20 mouse cellular contexts compared by ENCODE assay signal in genomic region chr8:69772106-69772505, GRCm38 (mm10). TPM values are rescaled to one million over a fixed set of nuclear protein-coding genes. Genes with fewer than 3 reads are reported as not detected.
DNase-seq lines count a peak whose midpoint lies in the region; ATAC-seq and TF ChIP-seq lines count a peak whose summit lies in the region.
"Had no signal": no experiment of that assay in that cellular context is flagged by ENCODE, and none has a peak within 500 bp of the region (broad histone marks: within the 10 kb centered on the region; RNA-seq: fewer than 3 reads in every experiment).

No protein-coding gene starts in this region.

- 91% methylated on average over 2 of the region's 2 CpGs for WGBS in hindbrain, embryonic 15.5 days
- 89% methylated on average over 2 of the region's 2 CpGs for WGBS in hindbrain, postnatal 0 days
- WGBS in midbrain, embryonic 14.5 days: 87% methylated on average over 2 of the region's 2 CpGs
- 91% methylated on average over 2 of the region's 2 CpGs for WGBS in midbrain, embryonic 10.5 days
- WGBS in midbrain, embryonic 16.5 days: 78% methylated on average over 2 of the region's 2 CpGs
- 78% methylated on average over 2 of the region's 2 CpGs for WGBS in stomach, postnatal 0 days

- no peak overlapping the region for H3K27ac ChIP-seq in hindbrain, embryonic 15.5 days (replicated peaks)
- no peak overlapping the region for H3K27ac ChIP-seq in hindbrain, postnatal 0 days
- H3K27ac ChIP-seq in midbrain, embryonic 14.5 days (replicated peaks; ENCODE audit: low read depth, low read length): no peak overlapping the region
- no peak overlapping the region for H3K27ac ChIP-seq in midbrain, embryonic 10.5 days (replicated peaks)
- H3K27ac ChIP-seq in midbrain, embryonic 16.5 days (ENCODE audit: low read length): no peak overlapping the region
- no peak overlapping the region for H3K27ac ChIP-seq in stomach, postnatal 0 days (replicated peaks)
- H3K27ac ChIP-seq: embryonic facial prominence, embryonic 15.5 days; forebrain, embryonic 10.5 days; liver, embryonic 15.5 days had no signal

- no peak for TF ChIP-seq EP300 in stomach, postnatal 0 days (optimal IDR thresholded peaks at IDR 0.05)

- no peak for ATAC-seq in hindbrain, embryonic 15.5 days (ENCODE audit: low FRiP score, low read depth)
- no peak for ATAC-seq in hindbrain, postnatal 0 days
- ATAC-seq in midbrain, embryonic 14.5 days (ENCODE audit: low FRiP score, low TSS enrichment): no peak
- no peak for ATAC-seq in midbrain, embryonic 16.5 days
- no peak for ATAC-seq in stomach, postnatal 0 days (ENCODE audit: low FRiP score, low TSS enrichment)
- ATAC-seq: intestine, postnatal 0 days had no signal

- no peaks in the 10 kb centered on the region for H3K9me3 ChIP-seq in hindbrain, embryonic 15.5 days
- no peaks in the 10 kb centered on the region for H3K9me3 ChIP-seq in hindbrain, postnatal 0 days (ENCODE audit: low read length)
- H3K9me3 ChIP-seq in midbrain, embryonic 14.5 days (ENCODE audit: control insufficient read depth, low read length): no peaks in the 10 kb centered on the region
- peaks cover 8% of the 10 kb centered on the region; the same call in 1 of the 2 replicates for H3K9me3 ChIP-seq in midbrain, embryonic 10.5 days (replicated peaks)
- H3K9me3 ChIP-seq in midbrain, embryonic 16.5 days (replicated peaks; ENCODE audit: control insufficient read depth, low read length, poor library complexity, severe bottlenecking): no peaks in the 10 kb centered on the region
- no peaks in the 10 kb centered on the region for H3K9me3 ChIP-seq in stomach, postnatal 0 days (ENCODE audit: control insufficient read depth, low read length)
- H3K9me3 ChIP-seq: liver, embryonic 15.5 days had no signal

- peak overlapping the region; percentile 2; the same call in 1 of the 2 replicates for H3K4me2 ChIP-seq in hindbrain, embryonic 15.5 days
- H3K4me2 ChIP-seq in hindbrain, postnatal 0 days (ENCODE audit: low read depth, low read length): no peak overlapping the region
- H3K4me2 ChIP-seq in midbrain, embryonic 14.5 days (ENCODE audit: low read length): peak overlapping the region; percentile 63
- peak overlapping the region; percentile 32; the same call in 1 of the 2 replicates for H3K4me2 ChIP-seq in midbrain, embryonic 16.5 days (ENCODE audit: low read length)
- H3K4me2 ChIP-seq in stomach, postnatal 0 days (replicated peaks; ENCODE audit: low read depth): no peak overlapping the region
- H3K4me2 ChIP-seq: embryonic facial prominence, embryonic 15.5 days; liver, embryonic 15.5 days had no signal

- no peak for TF ChIP-seq CTCF in hindbrain, postnatal 0 days (IDR thresholded peaks at IDR 0.05; ENCODE audit: low read depth)
- TF ChIP-seq CTCF in stomach, postnatal 0 days (IDR thresholded peaks at IDR 0.05; ENCODE audit: low read depth): no peak

- peaks cover 37% of the 10 kb centered on the region for H3K4me1 ChIP-seq in hindbrain, embryonic 15.5 days (replicated peaks)
- H3K4me1 ChIP-seq in hindbrain, postnatal 0 days (ENCODE audit: insufficient read depth, low read length): peaks cover 8% of the 10 kb centered on the region
- peaks cover 26% of the 10 kb centered on the region for H3K4me1 ChIP-seq in midbrain, embryonic 14.5 days (ENCODE audit: control insufficient read depth, insufficient read depth, low read length)
- peaks cover 31% of the 10 kb centered on the region for H3K4me1 ChIP-seq in midbrain, embryonic 10.5 days
- H3K4me1 ChIP-seq in midbrain, embryonic 16.5 days (ENCODE audit: control insufficient read depth, insufficient read depth, low read length): peaks cover 20% of the 10 kb centered on the region
- H3K4me1 ChIP-seq in stomach, postnatal 0 days (replicated peaks; ENCODE audit: control insufficient read depth, insufficient read depth): no peaks in the 10 kb centered on the region; the same call in 1 of the 2 replicates

- H3K9ac ChIP-seq in hindbrain, embryonic 15.5 days: no peak overlapping the region
- no peak overlapping the region for H3K9ac ChIP-seq in hindbrain, postnatal 0 days (replicated peaks; ENCODE audit: low read length)
- H3K9ac ChIP-seq in midbrain, embryonic 14.5 days (replicated peaks; ENCODE audit: low read length): 0 out of 2 replicates have a peak overlapping the region, but pooled peaks have one; percentile 18
- H3K9ac ChIP-seq in midbrain, embryonic 16.5 days (ENCODE audit: low read depth, low read length): no peak overlapping the region
- peak overlapping the region; percentile 23; the same call in 1 of the 2 replicates for H3K9ac ChIP-seq in stomach, postnatal 0 days (ENCODE audit: low read length)
- H3K9ac ChIP-seq: embryonic facial prominence, embryonic 15.5 days; liver, embryonic 15.5 days had no signal

- DNase-seq in hindbrain, postnatal 0 days (ENCODE audit: low spot score): no peak
- no peak for DNase-seq in midbrain, embryonic 14.5 days
- DNase-seq in midbrain, embryonic 10.5 days (ENCODE audit: low spot score): no peak
- no peak for DNase-seq in stomach, postnatal 0 days (ENCODE audit: low spot score)
- DNase-seq in gastrocnemius, postnatal 14 days: no peak
- DNase-seq: adrenal gland, postnatal 36 days; cerebellum, adult 2 months; heart, postnatal 4 days; layer of hippocampus, postnatal 36 days; left cerebral cortex, postnatal 4 days; right cerebral cortex, postnatal 4 days; thymus, adult 18-20 months had no signal

- peaks cover 22% of the 10 kb centered on the region for H3K36me3 ChIP-seq in hindbrain, embryonic 15.5 days
- peaks cover 8% of the 10 kb centered on the region; the same call in 1 of the 2 replicates for H3K36me3 ChIP-seq in hindbrain, postnatal 0 days (ENCODE audit: insufficient read depth, low read length)
- peaks cover 20% of the 10 kb centered on the region for H3K36me3 ChIP-seq in midbrain, embryonic 14.5 days (ENCODE audit: control insufficient read depth, insufficient read depth, low read length)
- peaks cover 51% of the 10 kb centered on the region for H3K36me3 ChIP-seq in midbrain, embryonic 10.5 days
- H3K36me3 ChIP-seq in midbrain, embryonic 16.5 days (ENCODE audit: control insufficient read depth, insufficient read depth, low read length): peaks cover 11% of the 10 kb centered on the region
- peaks cover 13% of the 10 kb centered on the region for H3K36me3 ChIP-seq in stomach, postnatal 0 days (ENCODE audit: control insufficient read depth, insufficient read depth, low read length)

- H3K27me3 ChIP-seq in hindbrain, embryonic 15.5 days: no peaks in the 10 kb centered on the region
- no peaks in the 10 kb centered on the region for H3K27me3 ChIP-seq in hindbrain, postnatal 0 days (ENCODE audit: insufficient read depth, low read length)
- no peaks in the 10 kb centered on the region for H3K27me3 ChIP-seq in midbrain, embryonic 14.5 days (ENCODE audit: control insufficient read depth, insufficient read depth, low read length)
- no peaks in the 10 kb centered on the region for H3K27me3 ChIP-seq in midbrain, embryonic 10.5 days (ENCODE audit: low read depth, poor library complexity, severe bottlenecking)
- no peaks in the 10 kb centered on the region for H3K27me3 ChIP-seq in midbrain, embryonic 16.5 days (ENCODE audit: control insufficient read depth, insufficient read depth, low read depth, low read length)
- no peaks in the 10 kb centered on the region for H3K27me3 ChIP-seq in stomach, postnatal 0 days (ENCODE audit: control insufficient read depth, insufficient read depth, low read length)
- H3K27me3 ChIP-seq: embryonic facial prominence, embryonic 15.5 days; liver, embryonic 15.5 days had no signal

- H3K4me3 ChIP-seq in hindbrain, embryonic 15.5 days: no peak overlapping the region
- H3K4me3 ChIP-seq in hindbrain, postnatal 0 days (ENCODE audit: low read length): no peak overlapping the region
- H3K4me3 ChIP-seq in midbrain, embryonic 14.5 days (replicated peaks; ENCODE audit: low read depth, low read length): no peak overlapping the region
- H3K4me3 ChIP-seq in midbrain, embryonic 10.5 days: no peak overlapping the region
- no peak overlapping the region for H3K4me3 ChIP-seq in midbrain, embryonic 16.5 days (ENCODE audit: low read depth, low read length)
- H3K4me3 ChIP-seq in stomach, postnatal 0 days (ENCODE audit: low read depth, low read length): no peak overlapping the region
- H3K4me3 ChIP-seq: embryonic facial prominence, embryonic 15.5 days; forebrain, embryonic 10.5 days; liver, embryonic 15.5 days had no signal

- intact Hi-C loops in gastrocnemius, postnatal 14 days (cut with DNase I; ENCODE audit: low total_unique reads): no loop called here

RNA-seq across cellular contexts. Expression of gene Gm20422, which starts 2.6 kb away (rescaled TPM):
- polyA plus RNA-seq in hindbrain, embryonic 15.5 days (2015; fragmentation: Nextera tagmentation; extraction: Ambion mirVana): 1.2 TPM in 1 of 2 replicates, not detected in the other
- total RNA-seq in hindbrain, postnatal 0 days (2014; rRNA removed): not detected in 2 replicates
- polyA plus RNA-seq in hindbrain, postnatal 0 days (2015; fragmentation: Nextera tagmentation; extraction: Ambion mirVana): 0.34 and 0.61 TPM in 2 replicates
- not detected in 2 replicates for polyA plus RNA-seq in midbrain, embryonic 14.5 days (2014; fragmentation: Nextera tagmentation; extraction: Ambion mirVana)
- 0.43 TPM in 1 of 2 replicates, not detected in the other for polyA plus RNA-seq in midbrain, embryonic 10.5 days (2016; fragmentation: Nextera tagmentation; extraction: Ambion mirVana)
- 0.31 and 0.83 TPM in 2 replicates for polyA plus RNA-seq in midbrain, embryonic 16.5 days (2015; fragmentation: Nextera tagmentation; extraction: Ambion mirVana)
- 0.34 and 0.39 TPM in 2 replicates for polyA plus RNA-seq in stomach, postnatal 0 days (2015; fragmentation: Nextera tagmentation; extraction: Ambion mirVana)
- total RNA-seq in gastrocnemius, postnatal 14 days (2021): 1 to 10 TPM; 2.6 to 2.7 TPM
- total RNA-seq: neutrophil, adult 5-6 weeks had no signal
- polyA plus RNA-seq: embryonic facial prominence, embryonic 15.5 days; heart, embryonic 14.5 days had no signal

RNA-seq across cellular contexts. Expression of gene Atp13a1, which starts 18.9 kb away (rescaled TPM):
- polyA plus RNA-seq in hindbrain, embryonic 15.5 days (2015; fragmentation: Nextera tagmentation; extraction: Ambion mirVana): 50.1 and 54.6 TPM in 2 replicates
- 85.9 and 93.1 TPM in 2 replicates for total RNA-seq in hindbrain, postnatal 0 days (2014; rRNA removed)
- polyA plus RNA-seq in hindbrain, postnatal 0 days (2015; fragmentation: Nextera tagmentation; extraction: Ambion mirVana): 38.9 and 39.1 TPM in 2 replicates
- 49.6 and 50.6 TPM in 2 replicates for polyA plus RNA-seq in midbrain, embryonic 14.5 days (2014; fragmentation: Nextera tagmentation; extraction: Ambion mirVana)
- polyA plus RNA-seq in midbrain, embryonic 10.5 days (2016; fragmentation: Nextera tagmentation; extraction: Ambion mirVana): 57.1 and 58.1 TPM in 2 replicates
- polyA plus RNA-seq in midbrain, embryonic 16.5 days (2015; fragmentation: Nextera tagmentation; extraction: Ambion mirVana): 55.5 and 57.1 TPM in 2 replicates
- 19.4 and 21.5 TPM in 2 replicates for polyA plus RNA-seq in stomach, postnatal 0 days (2015; fragmentation: Nextera tagmentation; extraction: Ambion mirVana)
- total RNA-seq in gastrocnemius, postnatal 14 days (2021): 10 to 100 TPM; 11.6 to 11.9 TPM

RNA-seq across cellular contexts. Expression of gene Zfp866, which starts 18.9 kb away (rescaled TPM):
- polyA plus RNA-seq in hindbrain, embryonic 15.5 days (2015; fragmentation: Nextera tagmentation; extraction: Ambion mirVana): 37.7 and 38.9 TPM in 2 replicates
- total RNA-seq in hindbrain, postnatal 0 days (2014; rRNA removed): 38.6 and 39.8 TPM in 2 replicates
- 18.5 and 18.6 TPM in 2 replicates for polyA plus RNA-seq in hindbrain, postnatal 0 days (2015; fragmentation: Nextera tagmentation; extraction: Ambion mirVana)
- 40.1 and 50.4 TPM in 2 replicates for polyA plus RNA-seq in midbrain, embryonic 14.5 days (2014; fragmentation: Nextera tagmentation; extraction: Ambion mirVana)
- 35.2 and 37.2 TPM in 2 replicates for polyA plus RNA-seq in midbrain, embryonic 10.5 days (2016; fragmentation: Nextera tagmentation; extraction: Ambion mirVana)
- 38.8 and 44.3 TPM in 2 replicates for polyA plus RNA-seq in midbrain, embryonic 16.5 days (2015; fragmentation: Nextera tagmentation; extraction: Ambion mirVana)
- polyA plus RNA-seq in stomach, postnatal 0 days (2015; fragmentation: Nextera tagmentation; extraction: Ambion mirVana): 8.4 and 9.0 TPM in 2 replicates
- 10 to 100 TPM; 10.3 to 11.2 TPM for total RNA-seq in gastrocnemius, postnatal 14 days (2021)

RNA-seq across cellular contexts. Expression of gene Zfp963, which starts 22.3 kb away (rescaled TPM):
- polyA plus RNA-seq in hindbrain, embryonic 15.5 days (2015; fragmentation: Nextera tagmentation; extraction: Ambion mirVana): 6.0 and 7.0 TPM in 2 replicates
- total RNA-seq in hindbrain, postnatal 0 days (2014; rRNA removed): 3.0 and 4.9 TPM in 2 replicates
- polyA plus RNA-seq in hindbrain, postnatal 0 days (2015; fragmentation: Nextera tagmentation; extraction: Ambion mirVana): 3.7 and 4.8 TPM in 2 replicates
- polyA plus RNA-seq in midbrain, embryonic 14.5 days (2014; fragmentation: Nextera tagmentation; extraction: Ambion mirVana): 9.6 and 10.6 TPM in 2 replicates
- polyA plus RNA-seq in midbrain, embryonic 10.5 days (2016; fragmentation: Nextera tagmentation; extraction: Ambion mirVana): 6.1 and 6.9 TPM in 2 replicates
- polyA plus RNA-seq in midbrain, embryonic 16.5 days (2015; fragmentation: Nextera tagmentation; extraction: Ambion mirVana): 7.9 and 8.0 TPM in 2 replicates
- polyA plus RNA-seq in stomach, postnatal 0 days (2015; fragmentation: Nextera tagmentation; extraction: Ambion mirVana): 2.8 and 3.3 TPM in 2 replicates
- total RNA-seq in gastrocnemius, postnatal 14 days (2021): 1 to 10 TPM; 2.6 to 3.0 TPM

RNA-seq across cellular contexts. Expression of gene Gmip, which starts 36.4 kb away (rescaled TPM):
- polyA plus RNA-seq in hindbrain, embryonic 15.5 days (2015; fragmentation: Nextera tagmentation; extraction: Ambion mirVana): 31.1 and 38.7 TPM in 2 replicates
- total RNA-seq in hindbrain, postnatal 0 days (2014; rRNA removed): 28.8 and 42.7 TPM in 2 replicates
- polyA plus RNA-seq in hindbrain, postnatal 0 days (2015; fragmentation: Nextera tagmentation; extraction: Ambion mirVana): 23.6 and 27.9 TPM in 2 replicates
- polyA plus RNA-seq in midbrain, embryonic 14.5 days (2014; fragmentation: Nextera tagmentation; extraction: Ambion mirVana): 26.0 and 33.2 TPM in 2 replicates
- polyA plus RNA-seq in midbrain, embryonic 10.5 days (2016; fragmentation: Nextera tagmentation; extraction: Ambion mirVana): 7.7 and 9.7 TPM in 2 replicates
- 40.3 and 42.1 TPM in 2 replicates for polyA plus RNA-seq in midbrain, embryonic 16.5 days (2015; fragmentation: Nextera tagmentation; extraction: Ambion mirVana)
- 5.8 and 6.0 TPM in 2 replicates for polyA plus RNA-seq in stomach, postnatal 0 days (2015; fragmentation: Nextera tagmentation; extraction: Ambion mirVana)
- 1 to 10 TPM; 2.7 to 3.4 TPM for total RNA-seq in gastrocnemius, postnatal 14 days (2021)

Comparison
In these comparisons a context has a peak if more than half of its experiments do, and no peak if none do; other contexts are left out.
1. H3K4me2 ChIP-seq: peak in hindbrain, embryonic 15.5 days (single experiment), midbrain, embryonic 14.5 days (single experiment) and midbrain, embryonic 16.5 days (single experiment); none in hindbrain, postnatal 0 days (single experiment) and stomach, postnatal 0 days (single experiment).
2. H3K9ac ChIP-seq: peak in midbrain, embryonic 14.5 days (single experiment) and stomach, postnatal 0 days (single experiment); none in hindbrain, embryonic 15.5 days (single experiment), hindbrain, postnatal 0 days (single experiment) and midbrain, embryonic 16.5 days (single experiment).